Mouse (Mus musculus): ENCODE measurements around the gene Dhx15. TPM values are rescaled to one million over a fixed set of nuclear protein-coding genes. Genes with fewer than 3 reads are reported as not detected.
A peak's percentile ranks its signal among the peaks of the same experiment; 100 is the strongest.

The Dhx15 gene
- polyA plus RNA-seq, 1 experiment = 67.2 TPM

DNA sequence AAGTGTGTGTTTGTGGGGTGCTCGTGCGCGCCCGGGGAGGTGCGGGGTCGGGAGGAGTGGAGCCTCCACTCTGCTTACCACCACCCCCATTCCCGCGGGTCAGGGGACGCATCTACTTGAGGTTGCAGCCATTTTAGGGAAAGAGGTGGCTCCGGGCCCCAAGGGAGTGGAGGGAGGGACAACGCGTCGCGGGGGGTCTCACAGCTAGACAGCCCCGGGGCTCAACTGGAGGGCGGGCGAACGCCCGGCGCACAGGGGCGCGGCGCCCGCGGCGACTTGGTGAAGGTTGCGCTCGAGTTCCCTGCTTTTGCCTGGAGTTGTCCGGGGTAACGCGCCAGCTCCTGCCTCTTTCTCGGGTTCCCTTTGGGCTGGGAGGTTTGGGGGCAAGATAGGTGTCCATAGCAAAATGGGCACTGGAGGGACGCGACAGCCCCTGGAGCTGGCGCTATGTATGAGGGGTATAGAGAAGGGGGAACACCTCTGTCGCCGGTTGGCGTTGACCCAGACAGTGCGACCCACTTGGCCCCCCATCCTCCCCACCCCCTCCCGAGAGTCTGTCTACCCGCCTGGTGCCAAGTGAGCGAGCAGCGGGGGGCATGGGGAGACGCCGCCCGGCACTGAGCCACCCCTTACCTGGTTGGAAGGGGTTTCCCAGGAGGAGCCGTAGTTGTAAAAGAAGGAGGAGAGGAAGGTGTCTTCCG is 75.4 kb downstream of the Dhx15 start:
- TF ChIP-seq CEBPB (IDR thresholded peaks at IDR 0.05; ENCODE audit: low read depth) (no peak), CTCF (IDR thresholded peaks at IDR 0.05; ENCODE audit: control insufficient read depth, insufficient read depth, insufficient read length) (no peak), USF1 (IDR thresholded peaks at IDR 0.05; ENCODE audit: low read depth) (no peak), MYOG (IDR thresholded peaks at IDR 0.05; ENCODE audit: control insufficient read depth, extremely low read depth, insufficient read length) (no peak)
- Histone ChIP-seq H3K79me2 (ENCODE audit: control insufficient read depth, insufficient read depth) (no peaks in the 10 kb centered on the region), H3ac (ENCODE audit: control insufficient read depth, insufficient read length, low read depth) (peak overlapping the region; percentile 18), H3K27me3 (ENCODE audit: control insufficient read depth, insufficient read depth, insufficient read length) (no peaks in the 10 kb centered on the region), H3K36me3 (ENCODE audit: control insufficient read depth, insufficient read depth) (no peaks in the 10 kb centered on the region), H3K4me3 (ENCODE audit: insufficient read depth, poor library complexity, severe bottlenecking) (peak overlapping the region; percentile 26), H3K79me3 (ENCODE audit: low read depth) (no peaks in the 10 kb centered on the region)

DNA sequence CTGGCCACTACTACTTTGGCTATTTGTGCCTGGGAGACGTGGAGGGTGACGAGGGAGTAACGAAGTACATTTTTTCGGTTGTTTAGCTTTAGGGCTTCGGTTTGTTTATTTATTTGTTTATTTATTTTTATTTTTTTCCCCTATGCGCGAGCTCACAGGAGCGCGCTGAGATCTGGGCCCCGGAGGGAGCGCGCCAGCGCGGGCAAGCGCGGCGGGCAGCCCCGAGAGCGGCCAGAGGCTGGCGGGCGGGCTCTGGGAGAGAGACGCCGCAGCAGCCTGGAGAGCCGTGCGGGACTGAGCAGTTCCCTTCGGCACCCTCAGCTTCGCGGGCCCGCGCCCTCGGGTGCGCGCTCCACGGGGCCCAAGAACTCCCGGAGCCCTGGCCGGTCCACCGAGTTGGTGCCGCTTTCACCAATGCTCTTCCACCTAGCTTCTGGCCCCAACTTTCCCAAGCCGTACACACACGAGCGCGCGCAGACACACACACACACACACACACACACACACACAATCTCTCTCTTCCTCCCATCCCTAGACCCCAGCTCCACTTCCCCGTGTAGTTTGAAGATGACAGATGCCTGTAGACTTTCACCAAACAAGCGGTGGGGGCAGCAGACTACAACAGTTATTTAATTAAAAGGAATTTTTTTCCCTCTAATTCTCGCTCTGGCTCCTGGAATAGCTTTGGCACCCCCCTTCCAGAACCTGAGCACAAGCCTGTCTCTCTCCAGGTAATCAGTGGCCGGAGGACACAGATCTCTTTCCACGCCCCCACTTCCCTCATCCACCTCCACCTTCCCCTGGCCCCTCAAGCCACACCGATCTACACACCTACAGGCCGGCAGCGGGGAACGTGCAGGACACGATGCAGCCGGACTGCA is 76.2 kb downstream of the Dhx15 start:
- no peaks in the 10 kb centered on the region for H3K27me3 ChIP-seq (ENCODE audit: control insufficient read depth, insufficient read depth, insufficient read length)

DNA sequence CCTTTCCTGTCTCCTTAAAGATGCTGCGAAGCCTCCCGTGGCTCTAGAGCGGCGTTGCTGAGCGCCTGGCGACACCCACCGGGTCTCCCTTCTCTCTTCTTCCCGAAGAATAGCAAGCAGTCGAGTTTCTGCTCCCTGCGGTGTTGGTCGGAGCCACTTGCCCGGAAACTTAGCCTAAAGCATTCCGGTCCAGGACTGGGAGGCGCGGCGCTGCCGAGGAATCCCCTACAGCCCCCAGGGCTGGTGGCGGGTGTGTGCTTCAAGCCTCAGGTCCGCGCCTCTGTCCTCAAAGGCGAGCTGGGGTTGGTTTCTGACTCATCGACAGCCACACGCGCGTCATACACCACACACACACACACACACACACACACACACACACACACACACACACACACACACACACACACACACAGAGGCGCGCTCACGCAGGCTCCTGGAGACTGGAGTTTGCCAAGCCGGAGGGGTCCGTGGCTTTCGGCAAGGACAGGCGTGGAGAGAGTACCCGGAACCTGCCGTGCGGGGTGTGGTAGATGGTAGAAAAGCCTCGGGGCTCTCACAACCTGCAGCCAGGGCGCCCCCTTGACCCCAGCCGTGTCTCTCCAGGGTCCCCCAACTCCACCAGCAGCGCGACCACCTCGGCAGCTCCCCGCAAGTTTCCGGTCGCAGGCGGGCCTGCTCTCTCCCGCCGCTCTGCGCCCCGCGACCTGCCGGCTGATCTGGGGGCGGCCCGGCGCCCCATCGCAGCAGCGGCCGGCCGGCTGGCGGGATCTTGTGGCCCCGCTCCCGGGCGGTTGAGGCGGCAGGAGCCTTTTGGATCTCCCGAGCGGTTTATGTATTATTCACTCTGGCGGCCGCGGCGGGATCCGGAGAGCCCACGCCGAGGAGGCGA is 77.1 kb downstream of the Dhx15 start:
- no peak for TF ChIP-seq MYOG (IDR thresholded peaks at IDR 0.05; ENCODE audit: control insufficient read depth, extremely low read depth, insufficient read length)
- no peak for TF ChIP-seq USF1 (IDR thresholded peaks at IDR 0.05; ENCODE audit: low read depth)
- TF ChIP-seq CEBPB (IDR thresholded peaks at IDR 0.05; ENCODE audit: low read depth) = no peak
- TF ChIP-seq FOSL1 (IDR thresholded peaks at IDR 0.05; ENCODE audit: insufficient read depth, low read length, poor library complexity, severe bottlenecking) = no peak
- no peak for TF ChIP-seq CTCF (IDR thresholded peaks at IDR 0.05; ENCODE audit: control insufficient read depth, insufficient read depth, insufficient read length)
- TF ChIP-seq MYOD1 (IDR thresholded peaks at IDR 0.05; ENCODE audit: control insufficient read depth, insufficient read length, low read depth) = no peak
- TF ChIP-seq MAX (IDR thresholded peaks at IDR 0.05) = no peak
- H3K27me3 ChIP-seq (ENCODE audit: control insufficient read depth, insufficient read depth, insufficient read length) = no peaks in the 10 kb centered on the region
- H3ac ChIP-seq (ENCODE audit: control insufficient read depth, insufficient read length, low read depth) = no peak overlapping the region
- peak overlapping the region; percentile 18 for H3K4me3 ChIP-seq (ENCODE audit: insufficient read depth, poor library complexity, severe bottlenecking)
- no peaks in the 10 kb centered on the region for H3K36me3 ChIP-seq (ENCODE audit: control insufficient read depth, insufficient read depth)
- no peaks in the 10 kb centered on the region for H3K79me2 ChIP-seq (ENCODE audit: control insufficient read depth, insufficient read depth)
- H3K79me3 ChIP-seq (ENCODE audit: low read depth) = no peaks in the 10 kb centered on the region

More for the DNA sequence above, 76.2 kb downstream of the Dhx15 start:
- Histone ChIP-seq H3ac (ENCODE audit: control insufficient read depth, insufficient read length, low read depth) (peak overlapping the region; percentile 52), H3K36me3 (ENCODE audit: control insufficient read depth, insufficient read depth) (no peaks in the 10 kb centered on the region), H3K79me2 (ENCODE audit: control insufficient read depth, insufficient read depth) (no peaks in the 10 kb centered on the region), H3K79me3 (ENCODE audit: low read depth) (no peaks in the 10 kb centered on the region), H3K4me3 (ENCODE audit: insufficient read depth, poor library complexity, severe bottlenecking) (peak overlapping the region; percentile 18)
- no peak for TF ChIP-seq FOSL1 (IDR thresholded peaks at IDR 0.05; ENCODE audit: insufficient read depth, low read length, poor library complexity, severe bottlenecking)
- TF ChIP-seq MAX (IDR thresholded peaks at IDR 0.05) = no peak

DNA sequence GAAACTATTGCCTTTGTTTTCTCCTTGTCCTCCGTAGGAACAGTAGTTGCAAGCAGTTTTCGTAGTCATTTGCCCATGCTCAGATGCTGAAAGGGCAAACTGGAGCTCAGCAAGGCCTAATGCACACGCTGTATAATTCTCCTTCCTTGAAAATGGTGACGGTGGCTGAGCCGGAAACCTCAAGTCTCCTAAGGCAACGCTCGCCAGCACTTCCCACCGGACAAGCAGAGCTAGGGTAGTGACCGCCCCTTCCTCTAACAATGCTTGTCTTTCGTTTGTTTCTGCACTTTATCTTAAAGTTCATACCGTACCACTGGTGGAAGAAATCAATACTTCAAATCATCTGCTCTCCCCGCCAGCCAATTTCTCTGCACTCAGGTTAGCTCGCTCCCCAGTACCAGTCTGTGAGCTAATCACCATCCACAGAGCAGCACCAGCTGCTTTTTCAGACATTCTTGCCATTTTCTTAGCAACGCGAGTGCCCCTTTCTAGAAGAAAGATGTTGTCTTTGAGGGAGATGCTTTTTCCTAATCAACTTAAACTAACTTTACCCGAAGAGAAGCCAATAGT is 78.0 kb downstream of the Dhx15 start:
- H3K79me3 ChIP-seq (ENCODE audit: low read depth) = no peaks in the 10 kb centered on the region
- no peak overlapping the region for H3K4me3 ChIP-seq (ENCODE audit: insufficient read depth, poor library complexity, severe bottlenecking)
- no peaks in the 10 kb centered on the region for H3K79me2 ChIP-seq (ENCODE audit: control insufficient read depth, insufficient read depth)
- no peak overlapping the region for H3ac ChIP-seq (ENCODE audit: control insufficient read depth, insufficient read length, low read depth)
- H3K27me3 ChIP-seq (ENCODE audit: control insufficient read depth, insufficient read depth, insufficient read length) = no peaks in the 10 kb centered on the region
- no peaks in the 10 kb centered on the region for H3K36me3 ChIP-seq (ENCODE audit: control insufficient read depth, insufficient read depth)
- no peak for TF ChIP-seq CEBPB (IDR thresholded peaks at IDR 0.05; ENCODE audit: low read depth)
- TF ChIP-seq MYOG (IDR thresholded peaks at IDR 0.05; ENCODE audit: control insufficient read depth, extremely low read depth, insufficient read length) = no peak
- TF ChIP-seq MYOD1 (IDR thresholded peaks at IDR 0.05; ENCODE audit: control insufficient read depth, insufficient read length, low read depth) = no peak
- no peak for TF ChIP-seq CTCF (IDR thresholded peaks at IDR 0.05; ENCODE audit: control insufficient read depth, insufficient read depth, insufficient read length)
- no peak for TF ChIP-seq USF1 (IDR thresholded peaks at IDR 0.05; ENCODE audit: low read depth)
- TF ChIP-seq MAX (IDR thresholded peaks at IDR 0.05) = no peak
- TF ChIP-seq FOSL1 (IDR thresholded peaks at IDR 0.05; ENCODE audit: insufficient read depth, low read length, poor library complexity, severe bottlenecking) = no peak

DNA sequence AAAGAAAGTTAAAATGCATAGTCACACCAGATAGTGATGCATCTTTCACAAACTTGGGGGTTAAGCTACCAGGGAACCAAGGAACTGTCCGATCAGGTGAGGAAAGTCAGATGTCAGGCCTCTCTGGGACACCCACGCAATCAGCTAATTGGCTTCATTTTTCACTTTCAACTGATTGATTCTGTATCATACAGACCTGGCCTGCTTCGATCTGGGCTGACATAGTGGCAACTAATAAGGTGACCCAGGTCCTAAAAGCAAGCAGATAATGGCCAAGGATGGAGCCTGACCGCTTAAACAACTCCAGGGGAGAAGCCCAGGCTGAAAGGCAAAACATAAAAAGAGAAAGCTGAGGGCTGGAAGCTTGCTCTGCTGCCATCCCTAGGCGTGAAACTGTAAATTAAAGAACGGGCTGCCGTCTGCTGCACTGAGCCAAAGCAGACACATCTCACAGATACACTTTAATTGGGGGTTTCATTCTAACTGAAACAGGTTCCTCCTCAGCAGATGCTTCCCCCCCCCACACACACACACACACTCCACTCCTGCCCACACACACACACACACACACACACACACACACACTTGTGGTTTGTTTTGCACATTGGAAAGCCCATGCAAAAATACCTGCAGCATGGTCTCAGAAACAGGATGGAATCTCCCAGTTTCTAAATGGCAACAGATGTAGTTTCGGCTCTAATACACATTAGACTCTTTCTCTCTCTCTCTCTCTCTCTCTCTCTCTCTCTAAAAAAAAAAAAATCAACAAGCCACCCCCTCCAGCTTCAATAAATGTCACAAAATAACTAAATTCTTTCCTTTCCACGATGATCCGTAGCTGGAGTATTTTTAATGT is 79.3 kb downstream of the Dhx15 start:
- TF ChIP-seq MYOD1 (IDR thresholded peaks at IDR 0.05; ENCODE audit: control insufficient read depth, insufficient read length, low read depth) (no peak), USF1 (IDR thresholded peaks at IDR 0.05; ENCODE audit: low read depth) (no peak), MYOG (IDR thresholded peaks at IDR 0.05; ENCODE audit: control insufficient read depth, extremely low read depth, insufficient read length) (no peak), CEBPB (IDR thresholded peaks at IDR 0.05; ENCODE audit: low read depth) (no peak), CTCF (IDR thresholded peaks at IDR 0.05; ENCODE audit: control insufficient read depth, insufficient read depth, insufficient read length) (no peak), MAX (IDR thresholded peaks at IDR 0.05) (no peak), FOSL1 (IDR thresholded peaks at IDR 0.05; ENCODE audit: insufficient read depth, low read length, poor library complexity, severe bottlenecking) (no peak)
- Histone ChIP-seq H3K27me3 (ENCODE audit: control insufficient read depth, insufficient read depth, insufficient read length) (no peaks in the 10 kb centered on the region), H3K79me3 (ENCODE audit: low read depth) (no peaks in the 10 kb centered on the region)

More for the DNA sequence above, 79.3 kb downstream of the Dhx15 start:
- Histone ChIP-seq H3K79me2 (ENCODE audit: control insufficient read depth, insufficient read depth) (no peaks in the 10 kb centered on the region), H3K4me3 (ENCODE audit: insufficient read depth, poor library complexity, severe bottlenecking) (no peak overlapping the region), H3ac (ENCODE audit: control insufficient read depth, insufficient read length, low read depth) (no peak overlapping the region), H3K36me3 (ENCODE audit: control insufficient read depth, insufficient read depth) (no peaks in the 10 kb centered on the region)
